Mouse (Mus musculus): ENCODE data around the gene Gm28171.
"Not testable (repeated sequence)": the region's sequence is repeated elsewhere in the genome, so short reads cannot be mapped to it uniquely, and the experiment has no call there.

The Gm28171 gene

GRCm38 (mm10) chrY:5793095-5793494, at the start of gene Gm28171:
TSS of gene Gm28171 (plus strand) at chrY:5793395.
- not testable (repeated sequence) for DNase-seq (ENCODE audit: low spot score in 2 of 2)
